13 mouse cellular contexts compared by ENCODE assay signal in the genomic region with DNA sequence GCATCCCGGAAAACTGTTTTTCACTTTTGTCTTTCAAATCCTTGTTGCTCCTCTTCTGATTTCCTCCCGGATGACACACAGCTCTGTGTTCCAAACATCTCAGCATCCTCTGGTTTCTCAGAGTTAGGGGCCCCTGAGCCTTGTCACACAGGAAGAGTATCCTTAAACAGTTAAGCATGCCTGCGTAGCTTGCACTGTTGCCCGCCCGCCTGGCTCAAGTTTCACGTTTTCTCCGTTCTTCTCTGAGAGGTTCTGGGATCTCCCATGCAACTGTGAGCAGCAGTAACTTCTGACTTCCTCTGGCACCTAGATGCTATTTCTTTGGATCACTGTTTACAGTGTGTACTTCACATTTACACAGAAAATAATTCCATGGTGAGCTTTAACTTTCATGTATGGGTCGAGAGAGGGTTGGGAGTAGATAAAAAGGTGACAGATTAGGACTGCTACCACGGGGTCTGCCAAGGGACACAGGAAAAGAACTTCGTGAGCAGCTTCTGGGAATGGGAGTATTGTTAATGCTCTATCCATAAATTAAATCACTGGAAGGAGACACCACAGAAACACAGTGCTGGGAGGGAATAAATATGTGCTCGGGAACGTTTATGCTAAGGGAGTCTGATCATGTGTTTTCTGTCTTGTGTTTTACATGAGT. TPM values are rescaled to one million over a fixed set of nuclear protein-coding genes. Genes with fewer than 3 reads are reported as not detected.
A peak's percentile ranks its signal among the peaks of the same experiment; 100 is the strongest.
DNase-seq lines count a peak whose midpoint lies in the region; ATAC-seq and TF ChIP-seq lines count a peak whose summit lies in the region.
"Had no signal": no experiment of that assay in that cellular context is flagged by ENCODE, and none has a peak within 500 bp of the region (broad histone marks: within the 10 kb centered on the region; RNA-seq: fewer than 3 reads in every experiment).

No protein-coding gene starts in this region.

- DNase-seq in gastrocnemius, postnatal 10 days, result peak; percentile 22
- DNase-seq in gastrocnemius, adult 18-20 months (ENCODE audit: low spot score), result no peak
- no peak for DNase-seq in lung, adult 2 months
- no peak for DNase-seq in lung, postnatal 14 days
- no peak for DNase-seq in intestine, embryonic 14.5 days (ENCODE audit: low spot score)
- peak; percentile 21 for DNase-seq in lung, postnatal 10 days
- no peak for DNase-seq in right cerebral cortex, postnatal 14 days
- DNase-seq: cerebellum, adult 9-11 months; right cerebral cortex, postnatal 25 days had no signal

- peak overlapping the region; percentile 54 for H3K4me3 ChIP-seq in lung, adult 2 months (replicated peaks; ENCODE audit: extremely low read depth, low read depth, low read length)
- H3K4me3 ChIP-seq in intestine, embryonic 14.5 days (ENCODE audit: low read depth, low read length), result peak overlapping the region; percentile 23
- H3K4me3 ChIP-seq: embryonic facial prominence, embryonic 15.5 days; hindbrain, embryonic 13.5 days; liver, embryonic 15.5 days had no signal

- 0 out of 2 replicates have a peak, but pooled peaks cover 4% of the 10 kb centered on the region for H3K9me3 ChIP-seq in intestine, embryonic 14.5 days (ENCODE audit: control insufficient read depth, low read length)
- H3K9me3 ChIP-seq: embryonic facial prominence, embryonic 15.5 days; hindbrain, embryonic 13.5 days; liver, embryonic 15.5 days had no signal

- peak overlapping the region; percentile 44 for H3K4me2 ChIP-seq in intestine, embryonic 14.5 days (ENCODE audit: low read length)
- H3K4me2 ChIP-seq: embryonic facial prominence, embryonic 15.5 days; hindbrain, embryonic 13.5 days; liver, embryonic 15.5 days had no signal

- no peak overlapping the region for H3K9ac ChIP-seq in intestine, embryonic 14.5 days (ENCODE audit: low read length)
- H3K9ac ChIP-seq: embryonic facial prominence, embryonic 15.5 days; hindbrain, embryonic 13.5 days; liver, embryonic 15.5 days had no signal

- 16% methylated on average over 12 of the region's 12 CpGs for WGBS in lung, adult 2 months
- WGBS in intestine, embryonic 14.5 days, result 26% methylated on average over 12 of the region's 12 CpGs

- peaks cover 4% of the 10 kb centered on the region; the same call in 1 of the 2 replicates for H3K4me1 ChIP-seq in lung, adult 2 months (ENCODE audit: control insufficient read depth, insufficient read depth, low read length)
- H3K4me1 ChIP-seq in intestine, embryonic 14.5 days (replicated peaks; ENCODE audit: control insufficient read depth, insufficient read depth, low read length), result peaks cover 25% of the 10 kb centered on the region
- H3K4me1 ChIP-seq: liver, embryonic 15.5 days had no signal

- H3K27me3 ChIP-seq in intestine, embryonic 14.5 days (replicated peaks; ENCODE audit: control insufficient read depth, insufficient read depth, low read length), result no peaks in the 10 kb centered on the region
- H3K27me3 ChIP-seq: embryonic facial prominence, embryonic 15.5 days; hindbrain, embryonic 13.5 days; liver, embryonic 15.5 days had no signal

- no peaks in the 10 kb centered on the region for H3K36me3 ChIP-seq in intestine, embryonic 14.5 days (ENCODE audit: control insufficient read depth, insufficient read depth, low read length)
- H3K36me3 ChIP-seq: embryonic facial prominence, embryonic 15.5 days; hindbrain, embryonic 13.5 days; liver, embryonic 15.5 days had no signal

- 0 out of 2 replicates have a peak, but pooled peaks have one; percentile 47 for ATAC-seq in intestine, embryonic 14.5 days (replicated peaks; ENCODE audit: low FRiP score, low TSS enrichment, low read depth)
- no peak for ATAC-seq in megakaryocyte, adult 5-6 weeks (ENCODE audit: poor library complexity, severe bottlenecking)

- TF ChIP-seq CTCF in lung, adult 2 months (IDR thresholded peaks at IDR 0.05; ENCODE audit: insufficient read depth, low read length), result no peak

- H3K27ac ChIP-seq in intestine, embryonic 14.5 days (ENCODE audit: low read depth), result peak overlapping the region; percentile 63; the same call in 1 of the 2 replicates
- H3K27ac ChIP-seq: embryonic facial prominence, embryonic 15.5 days; hindbrain, embryonic 13.5 days; liver, embryonic 15.5 days had no signal

- TF ChIP-seq POLR2A in lung, adult 2 months (IDR thresholded peaks at IDR 0.05; ENCODE audit: borderline replicate concordance, extremely low read depth, low read depth, low read length), result no peak

RNA-seq across cellular contexts. Expression of a gene that starts 1.3 kb away (rescaled TPM):
- total RNA-seq in gastrocnemius, postnatal 10 days (2021), result 1 to 10 TPM; 6.8 to 7.1 TPM
- 1 to 10 TPM; 3.8 to 8.0 TPM for total RNA-seq in gastrocnemius, adult 18-20 months (2021)
- polyA plus RNA-seq in lung, adult 2 months (2012; rRNA removed), result 28.6 and 45.4 TPM in 2 replicates
- 16.6 and 20.2 TPM in 2 replicates for polyA plus RNA-seq in intestine, embryonic 14.5 days (2014; fragmentation: Nextera tagmentation; extraction: Ambion mirVana)
- total RNA-seq in megakaryocyte, adult 5-6 weeks (2015), result not detected in 2 replicates
- total RNA-seq in megakaryocyte, adult 5-6 weeks (2017), result not detected in 2 replicates

Comparison
In these comparisons a context has a peak if more than half of its experiments do, and no peak if none do; other contexts are left out.
1. DNase-seq: peak in gastrocnemius, postnatal 10 days (single experiment) and lung, postnatal 10 days (single experiment); none in gastrocnemius, adult 18-20 months (single experiment), lung, adult 2 months (single experiment), lung, postnatal 14 days (single experiment), intestine, embryonic 14.5 days (single experiment) and right cerebral cortex, postnatal 14 days (single experiment).
2. RNA of a gene that starts 1.3 kb away (total RNA-seq): 3.8 to 8.0 TPM in gastrocnemius, adult 18-20 months and 6.8 to 7.1 TPM in gastrocnemius, postnatal 10 days; not detected in megakaryocyte, adult 5-6 weeks; every median in the first group is over 4 times any median in the second.